Mouse (Mus musculus) induced T-regulatory cell, adult 2 months (primary cell): Measurements from ENCODE around the gene Nup93.

ENCODE experiments used
- DNase-seq: peaks from one replicate; pipeline ENCODE4 v3.0.0-alpha.2; 2012; ENCODE audit warnings: low read depth

Gene Nup93

DNA sequence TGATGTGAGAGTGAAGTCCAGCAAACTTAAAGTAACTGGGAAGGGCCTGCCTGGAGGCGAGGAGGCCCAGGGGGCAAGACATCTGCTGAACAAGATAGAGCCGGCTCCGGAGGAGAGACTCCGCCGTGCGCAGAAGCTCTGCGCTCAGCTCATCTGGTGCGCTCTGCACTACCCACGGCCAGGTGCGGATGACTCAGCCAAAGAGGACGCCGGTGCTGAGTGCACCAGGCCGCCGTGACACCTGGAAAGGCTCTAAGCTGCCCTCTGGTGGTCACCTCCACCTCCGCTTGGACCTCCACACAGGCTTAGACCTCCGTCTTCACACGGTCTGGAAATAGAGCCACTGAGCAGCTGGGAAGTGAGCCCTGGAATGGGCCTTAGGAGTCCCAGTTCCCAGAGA is 27.8 kb upstream of the Nup93 start:
- DNase-seq: peak; percentile 84

DNA sequence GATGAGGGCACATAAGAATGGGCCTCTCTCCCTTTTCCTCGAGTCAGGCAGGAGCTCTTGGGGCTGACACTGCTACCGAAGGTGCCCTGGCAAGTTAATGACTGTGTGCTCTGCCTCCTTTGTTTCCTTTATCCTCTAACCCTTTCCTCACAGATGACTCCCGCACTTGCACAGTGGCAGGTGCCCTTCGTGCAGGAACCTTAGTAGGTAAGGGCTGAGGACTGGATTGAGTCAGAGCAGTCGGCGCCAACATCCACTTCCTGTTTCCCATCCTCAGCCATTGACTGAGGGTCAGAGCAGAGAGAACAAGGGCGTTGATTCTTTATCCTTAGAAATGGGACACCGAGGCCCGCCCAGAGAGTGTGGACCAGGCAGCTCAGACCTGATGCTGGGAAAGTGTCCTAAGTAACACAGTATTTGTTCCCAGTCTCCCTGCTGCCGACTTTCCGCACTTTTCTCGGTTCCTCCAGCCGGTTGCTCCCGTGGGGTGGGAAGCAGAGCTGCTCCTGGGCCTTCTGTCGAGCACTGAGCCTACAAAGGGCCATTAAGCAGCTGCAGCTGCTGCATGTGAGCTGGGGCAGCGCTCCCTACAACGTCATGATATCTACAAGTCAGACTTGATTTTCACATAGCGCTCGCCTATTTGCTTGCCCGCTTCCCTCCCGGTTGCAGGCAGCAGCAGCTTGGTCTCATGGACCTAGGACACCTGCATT is 26.9 kb upstream of the Nup93 start:
- DNase-seq: peak; percentile 35

DNA sequence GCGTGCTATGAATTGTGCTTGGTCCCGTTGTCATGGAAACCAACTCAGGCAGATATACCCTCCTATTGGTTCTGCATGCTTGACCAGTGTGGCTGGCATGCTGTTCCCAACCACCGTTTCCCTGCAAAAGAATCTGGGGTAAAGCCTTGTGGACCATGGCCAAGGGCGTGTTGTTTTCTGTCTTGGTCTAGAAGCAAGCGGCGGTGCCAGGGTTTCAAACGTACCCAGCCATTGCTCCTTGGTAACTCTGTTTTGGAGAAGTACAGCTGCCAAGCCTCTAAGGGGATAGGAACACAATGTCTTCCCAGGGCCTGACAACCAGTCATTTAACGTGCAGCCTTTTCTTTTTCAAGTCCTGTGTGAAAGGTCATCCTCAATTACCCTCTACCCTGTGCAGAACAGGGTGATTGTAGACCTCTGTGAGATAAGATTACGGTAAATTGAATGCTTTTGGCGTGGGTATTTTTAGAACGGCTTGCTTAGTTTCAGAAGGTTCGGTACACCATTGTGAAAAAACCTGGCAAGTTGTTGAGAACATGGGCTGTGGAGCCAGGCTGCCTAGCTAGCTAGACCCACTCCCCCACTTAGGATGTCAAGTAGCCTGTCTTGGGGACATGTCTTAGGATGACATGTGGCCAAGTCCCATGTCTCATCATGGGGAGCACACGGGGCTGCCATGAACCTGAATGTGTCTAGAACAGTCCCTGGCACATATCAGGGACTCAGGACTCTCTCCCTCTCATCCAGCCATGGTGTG is 24.9 kb upstream of the Nup93 start:
- DNase-seq: no peak

DNA sequence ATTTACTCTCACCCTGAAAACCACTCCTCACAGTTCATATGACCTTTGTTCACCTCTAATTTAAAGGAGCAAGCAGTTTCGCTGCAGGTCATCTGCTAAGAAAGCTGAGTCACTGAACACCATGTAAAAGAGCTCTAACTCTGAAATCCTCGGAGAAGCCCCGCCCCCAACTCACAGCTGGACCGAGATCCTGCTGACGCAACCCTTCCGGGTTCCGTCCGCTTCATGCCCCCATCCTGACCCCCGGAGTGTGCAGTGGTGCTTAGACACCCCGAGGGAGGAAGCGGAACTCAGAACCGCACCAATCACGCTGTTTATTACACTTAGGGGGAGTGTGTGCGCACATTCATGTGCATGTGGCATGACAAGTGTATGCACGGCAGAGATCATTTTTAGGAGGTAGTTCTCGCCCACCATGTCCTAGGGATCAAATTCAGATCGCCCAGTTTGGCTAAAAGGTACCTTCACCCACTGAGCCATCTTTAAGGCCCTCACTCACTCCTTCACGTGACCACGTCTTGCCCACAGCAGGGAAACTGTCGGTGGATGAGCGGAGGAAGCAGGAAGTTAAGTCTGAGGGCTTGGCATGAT is 23.2 kb upstream of the Nup93 start:
- peak; percentile 85 for DNase-seq

DNA sequence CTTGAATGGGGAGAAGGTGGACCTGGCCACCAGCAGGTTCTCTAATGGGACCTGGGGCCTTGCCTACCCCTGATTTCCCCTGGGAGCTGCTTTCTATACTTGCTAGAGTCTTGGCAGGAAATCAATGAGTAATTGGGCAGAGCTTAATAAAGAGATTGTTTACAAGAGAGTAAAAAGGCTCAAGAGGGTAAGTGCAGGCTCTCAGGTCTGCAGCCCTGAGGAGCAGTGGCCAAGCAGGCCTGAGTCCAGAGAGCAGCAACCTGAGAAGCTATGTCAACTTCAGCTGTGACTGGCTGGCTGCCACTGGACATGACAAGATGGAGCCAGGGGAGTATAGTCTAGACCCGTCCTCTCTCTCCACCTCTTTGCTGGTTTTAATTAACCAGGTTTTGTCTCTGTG is 21.4 kb upstream of the Nup93 start:
- DNase-seq: no peak

DNA sequence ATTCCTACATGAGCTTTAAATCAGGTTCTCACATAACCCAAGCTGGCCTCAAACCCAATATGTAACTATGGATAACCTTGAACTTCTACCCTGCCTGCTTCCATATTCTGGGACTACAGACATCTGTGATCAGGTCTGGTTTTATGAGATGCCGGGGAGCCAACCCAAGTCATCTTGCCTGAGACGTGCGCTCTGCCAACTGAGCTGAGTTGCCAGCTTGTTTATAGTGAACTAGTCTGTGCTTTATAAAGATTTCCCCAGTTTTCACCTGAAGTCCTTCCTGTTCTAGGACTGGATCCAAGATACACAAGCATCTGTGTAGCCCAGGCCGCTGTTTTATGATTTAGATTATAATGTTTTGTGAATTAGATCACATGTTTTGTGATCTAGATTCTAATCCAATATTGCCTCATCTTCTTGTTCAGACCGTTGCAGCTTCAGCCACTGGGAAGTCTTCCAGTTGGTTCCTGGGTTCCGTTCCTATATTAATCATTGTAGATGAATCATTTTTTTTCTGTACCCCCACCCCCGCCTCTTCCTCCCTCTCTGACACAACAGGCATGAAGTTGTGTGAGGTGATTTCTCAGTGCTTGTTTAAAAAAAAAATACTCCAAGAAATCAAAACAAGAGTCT is 19.7 kb upstream of the Nup93 start:
- DNase-seq: no peak

DNA sequence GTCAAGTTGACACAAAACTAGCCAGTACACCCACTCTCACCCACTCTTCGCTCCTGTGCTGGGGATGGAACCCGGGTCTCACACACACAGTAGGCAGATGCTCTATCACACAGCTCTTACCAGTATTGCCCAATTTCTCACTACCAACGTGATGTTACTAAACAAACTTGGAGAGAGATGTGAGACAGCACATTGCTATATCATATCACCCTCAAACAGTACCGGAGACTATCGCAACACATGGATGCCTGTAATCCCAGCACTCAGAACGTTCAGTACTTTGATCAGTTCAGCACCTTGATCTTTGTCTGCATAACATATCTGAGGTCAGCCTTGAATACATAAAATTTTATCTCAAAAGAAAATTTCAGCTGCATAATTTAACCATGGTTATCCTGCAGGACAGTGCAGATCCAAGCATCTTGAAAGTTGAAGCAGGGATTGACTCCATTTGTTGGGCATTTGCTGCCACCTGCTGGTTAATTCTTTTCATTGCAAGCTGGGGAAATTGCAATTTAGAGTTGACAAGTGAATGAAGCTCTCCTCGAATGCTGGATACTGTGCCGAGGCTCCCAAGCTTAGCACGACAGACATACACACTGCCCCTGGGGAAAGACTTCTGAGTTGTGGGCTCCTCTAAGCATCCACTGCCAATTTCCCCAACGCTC is 15.0 kb upstream of the Nup93 start:
- DNase-seq: peak; percentile 87

DNA sequence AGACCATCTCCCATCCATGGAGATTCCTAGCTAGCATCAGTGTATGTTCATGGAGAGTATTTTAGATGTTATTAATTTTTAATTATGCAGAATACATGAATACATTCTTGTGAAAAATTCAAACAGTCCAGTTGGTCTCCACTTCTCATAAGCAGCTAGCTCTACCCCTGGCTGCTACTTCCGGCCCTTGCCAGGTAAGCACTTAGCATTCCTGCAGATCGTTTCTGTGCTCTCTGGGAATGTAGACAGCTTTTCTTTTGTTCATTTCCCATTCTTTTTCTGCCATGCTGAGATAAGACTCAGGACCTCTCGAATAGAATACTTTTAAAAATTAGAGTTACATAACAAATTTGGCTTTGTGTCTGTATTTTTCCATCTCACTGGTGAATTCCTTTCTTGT is 10.3 kb upstream of the Nup93 start:
- DNase-seq: no peak

DNA sequence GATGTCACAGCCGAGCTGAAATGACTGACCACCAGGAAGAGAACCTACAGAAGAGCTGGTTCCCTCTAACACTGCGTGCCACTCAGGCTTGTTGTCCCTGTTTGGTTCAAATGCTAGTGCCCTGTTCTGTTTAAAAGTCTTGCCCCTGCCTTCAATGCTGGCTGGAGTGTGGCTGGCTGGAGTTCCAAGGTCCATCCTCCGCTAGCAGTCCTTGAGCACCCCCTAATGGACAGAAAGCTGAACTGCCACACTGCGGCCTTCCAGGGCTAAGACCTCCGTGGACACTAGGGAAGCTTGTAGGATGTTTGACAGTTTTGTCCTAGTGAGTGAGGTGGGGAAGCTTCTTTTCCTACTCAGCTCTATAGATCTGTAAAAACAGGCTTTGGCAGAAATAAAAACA is 8.6 kb upstream of the Nup93 start:
- peak; percentile 78 for DNase-seq

DNA sequence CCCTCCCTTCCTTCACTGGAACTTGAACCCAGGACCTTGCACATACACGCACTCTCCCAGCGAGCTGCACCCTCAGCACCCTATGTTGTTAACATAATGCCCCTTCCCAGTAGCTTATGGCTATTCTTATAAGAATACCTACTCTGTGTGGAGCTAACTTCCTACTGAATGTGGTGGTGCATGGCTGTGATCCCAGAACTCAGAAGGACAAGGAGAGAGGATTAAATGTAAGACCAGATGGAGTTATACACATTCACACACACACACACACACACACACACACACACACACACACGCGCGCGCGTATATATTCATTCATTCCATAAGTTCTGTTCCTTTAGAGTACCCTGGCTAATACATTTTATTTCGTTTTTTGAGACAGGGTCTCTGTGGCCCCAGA is 8.1 kb upstream of the Nup93 start:
- DNase-seq: no peak

DNA sequence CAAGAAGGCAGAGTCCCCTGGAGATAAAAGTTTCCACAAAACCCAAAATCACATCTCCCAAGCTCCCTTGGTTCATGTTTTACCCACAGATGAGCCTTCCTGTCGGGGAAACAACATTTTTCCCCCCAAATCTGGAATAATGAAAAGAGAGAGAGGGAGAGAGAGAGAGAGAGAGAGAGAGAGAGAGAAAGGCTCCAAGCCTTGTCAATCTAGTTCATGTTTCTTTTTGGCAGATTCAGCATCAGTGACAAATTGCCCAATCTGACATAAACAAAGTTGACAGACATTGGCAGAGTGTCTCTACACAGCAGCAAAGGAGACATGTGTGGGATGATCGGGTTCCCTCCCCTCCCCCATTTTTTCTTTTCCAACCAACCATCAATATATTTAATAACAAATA is 6.9 kb upstream of the Nup93 start:
- DNase-seq: no peak

DNA sequence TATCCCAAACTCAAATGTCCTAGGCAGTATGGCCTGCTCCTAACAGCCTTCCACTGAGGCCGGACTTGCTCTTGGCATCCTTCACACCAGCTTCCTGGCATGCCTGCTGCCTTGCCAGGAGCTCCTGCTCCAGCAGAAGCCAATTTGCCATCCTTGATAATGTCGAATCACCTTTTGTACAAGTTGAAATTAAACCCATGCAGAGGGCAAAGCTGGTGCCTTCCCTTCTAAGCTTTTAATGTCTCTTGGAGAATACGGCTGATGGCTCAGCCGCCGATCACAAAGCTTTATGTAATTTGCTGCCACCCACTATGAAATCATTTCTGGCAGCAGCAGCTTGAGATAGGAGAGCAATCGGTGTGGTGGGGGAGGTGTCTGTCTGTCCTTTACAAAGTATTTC is 4.7 kb upstream of the Nup93 start:
- DNase-seq: no peak

DNA sequence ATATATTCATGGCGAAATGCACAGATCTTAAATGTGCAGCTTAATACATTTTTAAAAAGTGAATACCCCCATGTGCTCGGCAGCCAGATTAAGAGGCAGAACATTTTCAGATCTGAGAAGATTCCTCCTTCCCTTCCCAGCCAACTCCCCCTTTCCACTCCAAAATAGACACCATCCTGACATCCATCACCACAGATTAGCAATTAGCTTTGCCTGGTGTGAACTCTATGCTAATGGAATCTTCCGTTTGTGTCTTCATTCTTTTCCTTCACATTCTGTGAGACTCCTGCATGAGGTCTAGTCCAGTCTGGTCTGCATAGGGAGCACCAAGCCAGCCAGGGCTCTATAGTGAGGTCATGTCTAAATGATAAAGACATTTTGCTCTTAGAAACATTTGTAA is 4.1 kb upstream of the Nup93 start:
- no peak for DNase-seq

DNA sequence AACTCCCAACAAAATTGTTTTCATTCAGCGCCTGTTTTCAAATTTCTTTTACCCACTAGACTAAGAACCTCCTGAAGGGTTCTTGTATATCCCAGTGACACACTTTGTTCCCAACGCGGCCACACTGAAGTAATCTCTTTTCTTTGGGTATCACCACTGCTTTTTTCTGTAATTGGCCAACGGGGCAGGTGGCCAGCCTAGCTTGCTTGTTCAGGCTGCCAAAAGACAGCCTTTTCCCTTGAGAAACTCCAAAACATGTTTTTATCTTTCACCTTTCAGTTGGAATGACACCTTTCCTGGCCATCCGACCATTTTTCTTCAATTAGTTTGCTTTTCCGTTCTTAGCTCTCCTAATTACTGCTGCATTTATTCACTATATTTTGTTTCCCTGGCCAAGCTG is 545 bp upstream of the Nup93 start:
- no peak for DNase-seq

DNA sequence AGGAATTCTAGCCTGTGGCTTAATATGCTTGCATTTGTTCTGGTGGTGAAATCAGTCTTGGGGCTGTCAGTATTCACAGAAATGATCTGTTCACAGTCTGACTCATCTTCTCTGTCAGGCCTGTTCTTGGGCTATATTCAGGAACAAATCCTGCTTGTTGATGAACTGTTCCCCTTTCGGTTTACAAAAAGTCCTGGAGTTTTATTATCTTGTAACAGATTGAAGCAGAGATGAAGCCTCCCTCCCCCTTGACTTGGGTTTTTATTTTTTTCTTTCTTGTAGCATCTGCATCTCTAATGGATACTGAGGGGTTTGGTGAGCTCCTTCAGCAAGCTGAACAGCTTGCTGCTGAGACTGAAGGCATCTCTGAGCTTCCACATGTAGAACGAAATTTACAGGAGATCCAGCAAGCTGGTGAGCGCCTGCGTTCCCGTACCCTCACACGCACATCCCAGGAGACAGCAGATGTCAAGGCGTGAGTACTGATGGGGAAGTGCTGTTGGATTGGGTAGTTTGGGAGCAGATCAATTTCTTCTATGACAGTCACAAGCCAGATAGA is 13.1 kb downstream of the Nup93 start:
- DNase-seq: no peak

DNA sequence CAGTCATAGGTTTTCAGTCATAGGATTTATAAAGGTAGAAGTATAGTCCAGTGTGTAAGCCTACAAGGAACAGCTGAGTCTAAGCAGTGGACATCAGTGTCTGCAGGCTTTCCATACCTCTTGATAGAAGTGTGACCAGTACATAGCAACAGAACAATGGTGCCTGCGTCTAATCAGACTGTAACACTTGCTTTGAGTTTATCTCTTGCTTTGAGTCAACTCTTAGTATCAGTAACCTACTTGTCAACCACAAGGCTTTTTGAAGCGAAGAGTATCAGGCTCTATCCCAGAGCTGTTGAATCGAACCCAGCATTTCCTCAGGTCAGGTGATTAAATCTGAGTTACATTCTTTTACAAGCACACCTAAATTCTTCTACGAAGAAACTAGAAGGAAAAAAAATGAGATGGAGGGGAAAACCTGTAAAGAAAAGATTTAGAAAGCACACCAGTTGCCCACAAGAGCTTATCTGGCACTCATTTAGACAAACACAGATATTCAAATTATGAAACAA is 25.9 kb downstream of the Nup93 start:
- DNase-seq: peak; percentile 32

DNA sequence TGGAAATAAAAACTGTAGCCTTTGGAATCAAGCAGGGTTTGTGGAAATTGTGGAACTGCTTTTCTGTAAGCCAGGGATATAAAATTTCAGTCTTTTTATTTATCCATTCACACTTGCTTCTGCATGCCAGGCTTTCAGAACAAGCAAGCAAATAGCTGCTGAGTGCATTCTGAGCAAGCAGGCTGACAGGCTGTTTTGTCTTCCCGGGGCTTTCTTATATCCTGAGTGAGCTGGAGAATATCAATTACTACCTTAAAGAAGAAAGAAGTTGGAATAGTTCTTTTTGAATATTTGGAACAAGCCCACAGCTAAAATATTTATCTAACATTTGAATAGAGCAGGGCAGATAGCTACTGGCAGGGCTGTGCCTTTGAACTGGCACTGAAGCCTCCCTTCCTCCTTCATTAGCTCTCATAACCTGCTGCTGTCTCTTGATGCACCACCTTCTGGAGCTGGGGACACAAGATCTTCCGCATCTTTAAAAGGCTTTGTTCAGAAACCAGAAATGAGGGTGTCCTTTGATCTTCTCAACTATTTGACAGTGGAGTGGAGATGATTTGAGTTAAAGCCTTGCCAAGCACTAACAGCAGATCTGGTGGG is 35.6 kb downstream of the Nup93 start:
- no peak for DNase-seq

DNA sequence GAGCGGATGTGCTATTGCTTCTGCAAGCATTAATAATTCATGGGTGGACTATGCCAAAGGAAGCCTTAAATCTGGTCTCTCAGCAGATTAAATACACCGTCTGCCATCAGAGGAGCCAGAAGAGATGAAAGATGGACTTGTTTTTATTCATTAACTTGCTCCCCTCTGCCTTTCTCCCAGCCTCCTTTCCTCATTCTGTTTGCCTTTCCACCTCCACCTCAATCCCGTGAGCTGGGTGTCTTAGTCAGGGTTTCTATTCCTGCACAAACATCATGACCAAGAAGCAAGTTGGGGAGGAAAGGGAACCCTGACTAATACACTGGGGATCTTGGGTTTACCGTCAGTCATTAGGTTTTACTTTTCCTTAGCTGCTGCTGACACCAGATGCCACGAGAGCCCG is 44.5 kb downstream of the Nup93 start:
- no peak for DNase-seq

DNA sequence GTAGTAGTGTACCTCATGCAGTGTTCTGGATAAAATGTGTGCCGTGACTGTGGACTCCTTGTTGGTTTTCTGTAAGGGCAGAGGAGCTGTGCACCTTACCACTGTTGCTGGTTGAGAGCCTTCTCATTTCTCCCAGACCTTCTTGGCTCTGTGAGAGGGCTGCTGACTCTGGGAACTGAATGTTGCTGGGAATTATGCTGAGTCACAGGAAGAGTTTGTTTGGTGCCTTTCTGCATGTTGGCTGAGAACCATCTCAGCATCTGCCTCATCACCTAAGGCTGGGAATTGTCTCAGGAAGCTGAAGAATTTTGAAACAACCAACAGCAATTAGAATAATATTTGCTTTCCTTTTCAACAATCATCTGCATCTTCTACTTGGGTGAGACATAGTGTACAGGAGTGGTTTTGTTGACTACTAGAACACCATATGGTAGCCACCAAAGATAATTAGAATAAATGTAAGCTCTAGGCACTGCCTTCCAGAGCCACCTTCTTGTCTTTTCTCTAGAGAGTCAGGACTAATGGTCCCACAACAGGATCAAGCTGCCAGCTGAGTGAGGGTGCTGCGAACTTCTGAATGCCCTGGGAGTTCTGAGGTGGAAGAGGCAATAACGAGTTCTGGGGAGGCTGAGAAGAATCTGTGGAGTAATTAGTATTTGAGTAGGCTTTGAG is 48.4 kb downstream of the Nup93 start:
- no peak for DNase-seq

DNA sequence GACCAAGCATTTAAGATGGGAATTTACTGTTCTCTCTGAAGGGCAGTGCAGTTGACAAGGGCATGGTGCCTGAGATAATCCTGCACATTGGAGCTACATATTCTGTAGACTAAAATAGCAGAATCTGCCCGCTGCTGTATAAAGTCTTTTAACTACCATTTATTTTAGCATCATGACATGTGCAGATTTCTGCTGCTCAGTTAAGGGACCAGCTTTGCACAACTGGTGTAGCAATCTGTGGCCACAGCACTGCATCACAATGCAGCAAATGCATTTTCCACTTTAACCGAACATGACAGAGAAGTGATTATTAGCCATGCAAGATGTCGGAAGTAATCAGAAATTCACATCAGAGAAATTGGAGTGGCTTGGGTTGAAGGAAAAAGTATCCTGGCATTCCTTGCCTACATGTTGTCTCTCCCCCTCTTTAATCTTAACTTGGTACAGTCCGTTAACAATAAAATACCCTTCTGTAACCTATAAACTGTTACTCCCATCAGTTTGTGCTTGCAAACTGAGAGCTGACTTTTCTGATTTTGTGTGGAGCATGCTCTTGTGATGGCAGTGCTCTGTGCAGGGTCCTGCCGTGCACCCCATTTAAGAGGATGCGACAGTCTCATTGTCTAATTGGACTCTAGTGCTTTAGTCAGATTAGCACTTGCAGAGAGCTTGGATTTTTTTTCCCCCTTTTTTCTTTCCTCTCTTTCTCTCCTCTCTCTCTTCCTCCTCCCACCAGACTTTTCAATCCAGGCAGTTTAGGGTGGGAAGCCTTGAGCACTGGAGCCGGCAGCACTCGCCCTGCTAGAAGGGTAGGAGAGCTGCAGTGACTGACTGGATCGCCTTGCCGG is 52.2 kb downstream of the Nup93 start:
- DNase-seq: no peak
